Mouse (Mus musculus) 3T3-L1 (cell line): ENCODE measurements around the gene Pon2.

Experiments used
- DNase-seq: peaks from one replicate; pipeline ENCODE4 v3.0.0-alpha.2; 2015; ENCODE audit warnings: low read depth, low spot score

Gene Pon2

GRCm38 (mm10) chr6:5292841-5293240 is 5.4 kb downstream of the Pon2 start:
- no peak for DNase-seq

- DNase-seq: no peak
These were observed 6.8 kb downstream of the Pon2 start for GRCm38 (mm10) chr6:5291450-5291849.

- no peak for DNase-seq
These were observed 10.3 kb downstream of the Pon2 start for GRCm38 (mm10) chr6:5287919-5288318.

GRCm38 (mm10) chr6:5287392-5287791 is 10.9 kb downstream of the Pon2 start:
- no peak for DNase-seq

GRCm38 (mm10) chr6:5282418-5282817 is 15.8 kb downstream of the Pon2 start:
- no peak for DNase-seq

- no peak for DNase-seq
These were observed 17.5 kb downstream of the Pon2 start for GRCm38 (mm10) chr6:5280576-5281305.

GRCm38 (mm10) chr6:5277972-5278371 is 20.3 kb downstream of the Pon2 start:
- no peak for DNase-seq

GRCm38 (mm10) chr6:5269641-5270040 is 28.6 kb downstream of the Pon2 start:
- no peak for DNase-seq

GRCm38 (mm10) chr6:5264793-5265192 is 33.5 kb downstream of the Pon2 start:
- no peak for DNase-seq

- DNase-seq: no peak
These were observed 34.8 kb downstream of the Pon2 start for GRCm38 (mm10) chr6:5263250-5263999.

GRCm38 (mm10) chr6:5262322-5263249 is 35.7 kb downstream of the Pon2 start:
- peak; percentile 15 for DNase-seq

GRCm38 (mm10) chr6:5255722-5256451 is 42.4 kb downstream of the Pon2 start, which contains the start of gene Pon3:
Pon3 (minus strand) TSS chr6:5256286.
- no peak for DNase-seq

- DNase-seq: no peak
These were observed 43.0 kb downstream of the Pon2 start for GRCm38 (mm10) chr6:5255291-5255690.

GRCm38 (mm10) chr6:5254869-5255268 is 43.4 kb downstream of the Pon2 start:
- no peak for DNase-seq

- DNase-seq: no peak
These were observed 52.3 kb downstream of the Pon2 start for GRCm38 (mm10) chr6:5245926-5246325.

GRCm38 (mm10) chr6:5238799-5239198 is 59.5 kb downstream of the Pon2 start:
- DNase-seq: no peak

- DNase-seq: no peak
These were observed 60.7 kb downstream of the Pon2 start for GRCm38 (mm10) chr6:5237510-5237909.

- no peak for DNase-seq
These were observed 61.3 kb downstream of the Pon2 start for GRCm38 (mm10) chr6:5236843-5237371.

GRCm38 (mm10) chr6:5234563-5234962 is 63.7 kb downstream of the Pon2 start:
- no peak for DNase-seq

- DNase-seq: peak; percentile 5
These were observed 64.4 kb downstream of the Pon2 start for GRCm38 (mm10) chr6:5233812-5234211.

GRCm38 (mm10) chr6:5232022-5232421 is 66.2 kb downstream of the Pon2 start:
- DNase-seq: no peak
